Mouse (Mus musculus): Measurements from ENCODE around the gene Nup85.

Gene Nup85

DNA sequence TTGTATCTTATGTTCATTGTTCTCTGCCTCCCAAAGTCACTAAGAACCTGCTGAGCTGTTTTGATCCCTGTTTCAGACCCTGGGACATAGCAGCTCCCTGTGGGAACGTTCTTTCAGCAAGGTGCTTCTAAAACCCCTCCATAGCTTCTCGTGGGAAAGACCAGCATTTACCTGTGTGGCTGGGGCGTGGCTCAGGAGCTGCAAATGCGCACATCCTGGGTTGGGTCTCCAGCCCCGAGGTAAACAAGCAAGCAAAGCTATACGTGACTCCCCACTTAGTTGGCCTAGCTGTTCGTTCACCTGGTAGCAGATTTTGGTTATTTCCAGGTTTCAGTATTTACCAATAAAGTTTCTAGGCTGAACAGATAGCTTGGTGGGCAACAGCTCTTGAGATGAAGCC, 68.0 kb downstream of the Nup85 start:
- DNase-seq (ENCODE audit: extremely low spot score, low spot score): no peak

- DNase-seq (ENCODE audit: extremely low spot score, low spot score): no peak
Observed at GRCm38 (mm10) chr11:115632862-115633261, 68.6 kb downstream of the Nup85 start.

All from neural tube, embryonic 10.5 days (tissue).